Mouse (Mus musculus) liver, postnatal 0 days (tissue): ENCODE results near the gene Gm5431. TPM values are rescaled to one million over a fixed set of nuclear protein-coding genes. Genes with fewer than 3 reads are reported as not detected.
"Not testable (repeated sequence)": the region's sequence is repeated elsewhere in the genome, so short reads cannot be mapped to it uniquely, and the experiment has no call there.

Experiments used
- ATAC-seq: fragments of 200-750 bp; cut with Nextera tagmentation; 2 replicates; pipeline ENCODE4 v1.8.0; 2017; ENCODE audit warnings: mild to moderate bottlenecking, moderate library complexity
- DNase-seq: peaks from one replicate; pipeline ENCODE4 v3.0.0-alpha.2; 2016
- H3K27ac ChIP-seq: fragments of 300-500 bp; sonication (generic); 2 replicates; pipeline ENCODE4 v1.5.1; 2014; ENCODE audit warnings: antibody characterized with exemption, moderate library complexity, mild to moderate bottlenecking, low read depth
- H3K27me3 ChIP-seq: fragments of 300-500 bp; sonication (generic); 2 replicates; pipeline ENCODE4 v1.6.1; 2014; ENCODE audit warnings: low read length, control low read depth, mixed read lengths; ENCODE audit not compliant: insufficient read depth
- H3K36me3 ChIP-seq: fragments of 300-500 bp; sonication (generic); replicated peaks from 2 replicates; pipeline ENCODE4 v1.6.1; 2014; ENCODE audit warnings: mild to moderate bottlenecking, control low read depth, low read length, moderate library complexity, mixed read lengths; ENCODE audit not compliant: insufficient read depth
- H3K4me1 ChIP-seq: fragments of 300-500 bp; sonication (generic); 2 replicates; pipeline ENCODE4 v1.6.1; 2014; ENCODE audit warnings: antibody characterized with exemption, mild to moderate bottlenecking, control low read depth; ENCODE audit not compliant: insufficient read depth
- H3K4me2 ChIP-seq: fragments of 300-500 bp; sonication (generic); 2 replicates; pipeline ENCODE4 v1.6.1; 2014; ENCODE audit warnings: low read depth, mild to moderate bottlenecking, low read length, moderate library complexity, mixed read lengths
- H3K4me3 ChIP-seq: fragments of 300-500 bp; sonication (generic); 2 replicates; pipeline ENCODE4 v1.5.1; 2014; ENCODE audit warnings: low read depth, low read length
- H3K9ac ChIP-seq: fragments of 300-500 bp; sonication (generic); replicated peaks from 2 replicates; pipeline ENCODE4 v1.6.1; 2014; ENCODE audit warnings: mild to moderate bottlenecking, moderate library complexity
- H3K9me3 ChIP-seq: fragments of 300-500 bp; sonication (generic); 2 replicates; pipeline ENCODE4 v1.6.1; 2016; ENCODE audit warnings: mild to moderate bottlenecking, control low read depth, low read length, mixed read lengths
- CTCF ChIP-seq: sonication (generic); IDR thresholded peaks from 2 replicates; pipeline ENCODE4 v1.5.1; 2016; ENCODE audit warnings: antibody characterized with exemption, low read depth
- EP300 ChIP-seq: IDR thresholded peaks from 2 replicates; pipeline ENCODE4 v1.6.1; 2016; ENCODE audit warnings: antibody characterized with exemption, low read depth, mild to moderate bottlenecking
- WGBS: fragments of 180-500 bp; shearing (Covaris S2); extraction: QIAGEN DNeasy Blood & Tissue Kit; methylation state at CpG from one replicate; pipeline ENCODE4 v1.1.7; 2014; ENCODE audit not compliant: insufficient replicate concordance; 5-methylcytosine and 5-hydroxymethylcytosine counted together
- polyA plus RNA-seq: library from polyadenylated mRNA; unstranded; fragments of >200 nt; fragmentation: Nextera tagmentation; extraction: Ambion mirVana; gene quantifications from 2 replicates; pipeline ENCODE4 v1.2.1, GENCODE M21; 2015

The Gm5431 gene
- polyA plus RNA-seq, 1 experiment from 2014 or later, result 0.86 TPM

- H3K4me2 ChIP-seq, result no peak overlapping the region
- H3K9ac ChIP-seq, result no peak overlapping the region
- DNase-seq (no peak), ATAC-seq (no peak)
- no peaks in the 10 kb centered on the region for H3K36me3 ChIP-seq
- H3K4me3 ChIP-seq, result no peak overlapping the region
- TF ChIP-seq CTCF, result 0 out of 2 replicates have a peak, but pooled peaks have one; percentile 11
- no peak for TF ChIP-seq EP300
- H3K9me3 ChIP-seq, result no peaks in the 10 kb centered on the region
- H3K27me3 ChIP-seq, result no peaks in the 10 kb centered on the region
- 97% methylated on average over 1 of the region's 1 CpGs for WGBS
- H3K27ac ChIP-seq, result no peak overlapping the region
- peaks cover 22% of the 10 kb centered on the region for H3K4me1 ChIP-seq
These were observed 25.3 kb downstream of the Gm5431 start for GRCm38 (mm10) chr11:48876680-48877079.

DNA sequence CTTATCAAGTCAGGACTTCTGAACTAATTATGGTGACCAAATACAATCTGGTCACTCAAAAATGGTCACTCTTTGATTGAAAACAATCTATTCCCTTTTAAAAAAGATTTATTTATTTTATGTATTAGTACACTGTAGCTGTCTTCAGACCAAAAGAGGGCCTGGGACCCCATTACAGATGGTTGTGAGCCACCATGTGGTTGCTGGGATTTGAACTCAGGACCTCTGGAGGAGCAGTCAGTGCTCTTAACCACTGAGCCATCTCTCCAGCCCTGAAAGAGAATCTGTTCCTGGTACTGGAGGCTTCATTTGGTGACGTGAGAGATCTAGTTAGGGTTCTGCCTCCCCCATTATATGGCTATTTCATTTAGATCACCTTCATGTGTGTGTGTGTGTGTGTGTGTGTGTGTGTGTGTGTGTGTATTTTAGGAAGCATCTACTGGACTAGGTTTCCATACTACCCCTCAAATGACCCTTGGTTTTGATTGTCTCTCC, 26.6 kb downstream of the Gm5431 start:
- H3K36me3 ChIP-seq, H3K4me2 ChIP-seq, H3K4me3 ChIP-seq, H3K9me3 ChIP-seq, H3K27ac ChIP-seq, DNase-seq, H3K9ac ChIP-seq, ATAC-seq, H3K27me3 ChIP-seq: not testable (repeated sequence)
- H3K4me1 ChIP-seq, result peaks cover 22% of the 10 kb centered on the region
- 80% methylated on average over 1 of the region's 1 CpGs for WGBS

DNA sequence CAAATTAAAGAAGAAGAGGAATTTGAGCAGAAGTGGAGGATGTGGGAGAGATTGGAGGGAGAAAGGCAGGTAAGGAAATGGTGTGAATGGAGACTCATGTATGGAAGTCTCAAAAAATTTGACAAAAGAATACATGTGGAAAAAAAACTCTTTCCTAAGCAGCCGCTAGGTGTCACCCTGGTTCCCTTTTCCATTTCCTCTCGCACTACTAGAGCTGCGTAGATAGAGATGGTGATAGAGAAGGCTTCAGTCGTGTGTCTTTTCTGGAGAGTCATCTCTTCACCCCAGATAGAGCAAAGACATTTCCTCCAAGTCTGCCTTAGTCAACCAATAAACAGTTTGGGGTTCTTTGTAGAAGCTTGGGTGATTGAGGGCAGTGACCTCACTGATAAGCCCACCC, 27.5 kb downstream of the Gm5431 start:
- TF ChIP-seq CTCF (peak; percentile 89), EP300 (peak; percentile 40; the same call in 1 of the 2 replicates)
- Histone ChIP-seq H3K36me3 (no peaks in the 10 kb centered on the region), H3K27ac (peak overlapping the region; percentile 92), H3K9ac (no peak overlapping the region), H3K4me2 (peak overlapping the region; percentile 72), H3K4me3 (no peak overlapping the region), H3K27me3 (no peaks in the 10 kb centered on the region), H3K4me1 (peaks cover 22% of the 10 kb centered on the region), H3K9me3 (no peaks in the 10 kb centered on the region)
- peak; percentile 70 for DNase-seq
- 1% methylated on average over 4 of the region's 4 CpGs for WGBS
- ATAC-seq, result no peak

GRCm38 (mm10) chr11:48873591-48874290, 28.3 kb downstream of the Gm5431 start:
- H3K4me2 ChIP-seq, result peak overlapping the region; percentile 72
- H3K9me3 ChIP-seq, result no peaks in the 10 kb centered on the region
- DNase-seq (peak; percentile 55), ATAC-seq (peak; percentile 71)
- 40% methylated on average over 10 of the region's 10 CpGs for WGBS
- peak overlapping the region; percentile 92 for H3K27ac ChIP-seq
- peak overlapping the region; percentile 79 for H3K9ac ChIP-seq
- TF ChIP-seq CTCF (peak; percentile 35), EP300 (peak; percentile 88)
- peak overlapping the region; percentile 71 for H3K4me3 ChIP-seq
- H3K4me1 ChIP-seq, result peaks cover 28% of the 10 kb centered on the region
- no peaks in the 10 kb centered on the region; the same call in 1 of the 2 replicates for H3K36me3 ChIP-seq
- H3K27me3 ChIP-seq, result no peaks in the 10 kb centered on the region

DNA sequence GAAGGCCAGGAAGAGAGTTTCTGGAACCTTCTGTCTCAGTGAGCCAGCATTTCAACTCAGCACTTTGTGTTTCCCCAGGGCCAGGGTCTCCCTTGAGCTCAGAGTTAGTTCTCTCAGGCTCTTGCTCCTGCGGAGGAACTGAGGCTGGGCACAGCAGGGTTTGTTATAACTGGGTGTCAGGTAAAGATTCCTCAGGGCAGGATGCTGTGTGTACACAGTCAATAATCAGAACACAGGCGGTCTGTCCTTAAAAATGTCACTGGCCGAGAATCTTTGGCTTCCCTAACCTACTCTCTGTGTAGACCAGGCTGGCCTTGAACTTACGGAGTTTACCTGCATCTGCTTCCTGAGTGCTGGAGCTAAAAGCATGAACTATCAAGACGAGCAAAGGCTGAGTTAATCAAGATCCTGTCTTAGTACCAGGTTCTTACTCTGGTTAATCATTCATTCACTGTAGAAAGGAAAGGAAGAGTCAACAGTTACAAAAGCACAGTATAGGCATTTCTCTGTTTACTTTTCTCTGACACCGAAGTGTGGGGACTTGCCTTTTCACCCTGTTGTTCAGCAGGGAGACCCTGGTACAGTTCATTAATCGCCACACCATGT, 29.2 kb downstream of the Gm5431 start:
- peak; percentile 10; the same call in 1 of the 2 replicates for ATAC-seq
- peaks cover 4% of the 10 kb centered on the region; the same call in 1 of the 2 replicates for H3K36me3 ChIP-seq
- H3K4me3 ChIP-seq, result peak overlapping the region; percentile 71
- peaks cover 35% of the 10 kb centered on the region for H3K4me1 ChIP-seq
- peak overlapping the region; percentile 72 for H3K4me2 ChIP-seq
- TF ChIP-seq CTCF (no peak), EP300 (no peak)
- DNase-seq, result peak; percentile 33
- peak overlapping the region; percentile 92 for H3K27ac ChIP-seq
- H3K9me3 ChIP-seq, result no peaks in the 10 kb centered on the region
- 49% methylated on average over 7 of the region's 7 CpGs for WGBS
- peak overlapping the region; percentile 79 for H3K9ac ChIP-seq
- H3K27me3 ChIP-seq, result no peaks in the 10 kb centered on the region

GRCm38 (mm10) chr11:48871817-48872541, 30.0 kb downstream of the Gm5431 start:
- Histone ChIP-seq H3K9me3 (no peaks in the 10 kb centered on the region), H3K4me1 (peaks cover 35% of the 10 kb centered on the region), H3K9ac (peak overlapping the region; percentile 79), H3K4me2 (peak overlapping the region; percentile 72), H3K27me3 (no peaks in the 10 kb centered on the region), H3K27ac (peak overlapping the region; percentile 92), H3K36me3 (peaks cover 12% of the 10 kb centered on the region), H3K4me3 (peak overlapping the region; percentile 71)
- 0 out of 2 replicates have a peak, but pooled peaks have one; percentile 20 for TF ChIP-seq EP300
- no peak for TF ChIP-seq CTCF
- ATAC-seq (peak; percentile 26), DNase-seq (peak; percentile 61)
- 2% methylated on average over 17 of the region's 17 CpGs for WGBS
